Mouse (Mus musculus): ENCODE measurements at regions not wholly inside any gene's neighbourhood (a gene's known extent, or its start where the extent isn't known, plus 50 kb on each side); places are given as distances from the start of the nearest gene placed in this dataset.

- Histone ChIP-seq H3K9me3 (ENCODE audit: low read length) (no peaks in the 10 kb centered on the region), H3K36me3 (ENCODE audit: insufficient read depth, low read length) (no peaks in the 10 kb centered on the region), H3K9ac (replicated peaks; ENCODE audit: low read length) (no peak overlapping the region), H3K4me1 (ENCODE audit: insufficient read depth, low read length) (no peaks in the 10 kb centered on the region), H3K4me2 (ENCODE audit: low read depth, low read length) (no peak overlapping the region), H3K27me3 (ENCODE audit: insufficient read depth, low read length) (no peaks in the 10 kb centered on the region), H3K4me3 (ENCODE audit: low read length) (no peak overlapping the region), H3K27ac (no peak overlapping the region)
- 10% methylated on average over 2 of the region's 2 CpGs for WGBS
- ATAC-seq = no peak
- TF ChIP-seq CTCF (IDR thresholded peaks at IDR 0.05; ENCODE audit: low read depth) = no peak
- DNase-seq (ENCODE audit: low spot score) = no peak
Measured at GRCm38 (mm10) chr12:64550915-64551570, 76.6 kb upstream of the Fscb start.

- ATAC-seq (no peak), DNase-seq (ENCODE audit: low spot score) (peak; percentile 8)
- H3K9me3 ChIP-seq (ENCODE audit: low read length) = no peaks in the 10 kb centered on the region
- no peak for TF ChIP-seq CTCF (IDR thresholded peaks at IDR 0.05; ENCODE audit: low read depth)
- H3K9ac ChIP-seq (replicated peaks; ENCODE audit: low read length) = no peak overlapping the region
- 75% methylated on average over 3 of the region's 3 CpGs for WGBS
- no peaks in the 10 kb centered on the region for H3K27me3 ChIP-seq (ENCODE audit: insufficient read depth, low read length)
- H3K4me3 ChIP-seq (ENCODE audit: low read length) = no peak overlapping the region
- no peak overlapping the region for H3K4me2 ChIP-seq (ENCODE audit: low read depth, low read length)
- H3K27ac ChIP-seq = no peak overlapping the region
- H3K4me1 ChIP-seq (ENCODE audit: insufficient read depth, low read length) = no peaks in the 10 kb centered on the region
- H3K36me3 ChIP-seq (ENCODE audit: insufficient read depth, low read length) = no peaks in the 10 kb centered on the region
Measured at GRCm38 (mm10) chr12:64541111-64541510, 66.6 kb upstream of the Fscb start.

Data from hindbrain, postnatal 0 days (tissue).